Mouse (Mus musculus) ovary, postnatal 36 days (tissue): ENCODE results near the gene Cdh6.

ENCODE experiments used
- DNase-seq: peaks from one replicate; pipeline ENCODE4 v3.0.0; 2022; ENCODE audit warnings: low spot score, mixed read lengths

Gene Cdh6

DNA sequence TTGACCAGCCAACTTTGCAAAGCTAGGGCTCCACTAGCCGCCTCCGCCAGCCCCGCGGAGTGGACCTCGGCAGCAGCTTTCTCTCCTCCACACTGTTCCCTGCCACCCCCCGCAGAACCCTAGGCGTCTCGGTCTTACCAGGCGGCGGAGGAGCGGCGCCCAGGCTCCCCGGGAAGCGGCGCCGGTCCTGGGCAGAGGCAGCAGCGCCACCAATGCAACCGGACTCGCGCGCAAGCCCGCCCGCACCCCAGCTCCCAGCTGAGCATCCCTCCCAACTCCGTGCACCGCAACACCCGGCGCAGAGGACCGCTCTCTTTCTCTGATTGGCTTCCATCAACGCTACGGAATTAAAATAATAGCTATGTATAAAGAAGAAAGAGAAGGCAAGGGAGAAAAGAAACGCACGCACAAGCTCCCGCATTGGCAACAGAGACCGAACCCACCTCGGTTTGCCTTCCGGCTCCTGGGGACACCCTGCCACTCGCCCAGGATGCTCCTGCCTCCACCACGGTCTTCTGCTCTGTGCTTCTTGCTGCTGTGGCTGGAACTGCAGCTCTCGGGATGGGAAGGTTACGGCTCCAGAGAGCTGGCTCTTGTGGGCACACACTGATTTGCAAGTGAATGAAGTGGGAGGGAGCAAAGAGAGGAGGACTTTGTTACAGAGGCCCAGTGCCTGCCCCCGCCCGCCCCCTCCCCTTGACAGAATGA, at the start of gene Cdh6:
Gene Cdh6, minus strand, starts transcription at position 605 of the 708 bp plus-strand sequence.
- peak; percentile 27 for DNase-seq

DNA sequence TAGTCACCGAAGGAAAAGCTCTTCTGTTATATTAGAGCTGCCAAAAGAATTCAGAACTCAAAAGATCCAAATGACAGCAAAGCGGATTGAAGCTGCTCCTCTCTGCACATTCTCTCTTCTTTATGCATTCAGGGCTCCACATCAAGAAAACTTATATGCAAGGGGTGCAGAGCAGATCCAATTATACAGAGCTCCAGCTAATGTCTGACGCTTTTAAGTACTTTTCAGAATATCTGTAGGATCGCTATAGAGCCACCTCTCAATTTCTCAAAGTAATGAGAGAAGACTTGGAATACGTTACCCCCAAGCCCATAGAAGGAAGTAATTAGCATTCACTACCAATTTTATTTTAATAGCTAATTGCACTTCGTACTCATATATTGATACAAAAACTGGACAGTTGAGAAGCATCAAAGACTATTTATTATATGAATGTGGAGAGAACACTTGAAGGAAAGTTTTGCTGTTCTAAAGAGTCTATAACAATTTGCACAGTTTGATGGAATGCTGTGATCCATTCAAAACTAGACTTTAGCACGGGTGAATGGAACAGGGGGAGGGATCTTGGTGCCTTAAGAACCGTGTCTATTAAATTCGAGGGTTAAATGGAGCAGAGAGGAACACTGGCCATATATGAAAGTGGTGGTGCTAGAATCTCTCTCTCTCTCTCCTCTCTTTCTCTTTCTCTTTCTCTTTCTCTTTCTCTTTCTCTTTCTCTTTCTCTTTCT, 46.4 kb upstream of the Cdh6 start:
- no peak for DNase-seq

DNA sequence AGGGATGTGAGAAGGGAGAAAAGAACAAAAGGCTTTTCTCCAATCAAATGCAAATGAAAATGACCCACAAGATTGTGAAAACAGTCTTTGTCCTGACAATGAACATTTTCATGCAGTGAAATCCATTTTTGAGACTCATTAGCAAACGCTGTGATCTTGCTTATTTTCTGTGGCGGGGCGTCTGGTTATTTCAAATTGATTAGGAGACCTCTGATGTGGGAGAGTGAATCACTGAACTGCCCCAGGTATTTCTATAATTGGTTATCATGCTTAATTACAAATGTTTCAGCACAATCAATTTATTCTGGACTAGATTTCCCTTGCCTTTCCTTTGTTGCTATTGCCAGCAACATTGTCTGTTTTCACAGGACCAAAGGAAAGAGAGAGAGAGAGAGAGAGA, 44.3 kb upstream of the Cdh6 start:
- DNase-seq: no peak

DNA sequence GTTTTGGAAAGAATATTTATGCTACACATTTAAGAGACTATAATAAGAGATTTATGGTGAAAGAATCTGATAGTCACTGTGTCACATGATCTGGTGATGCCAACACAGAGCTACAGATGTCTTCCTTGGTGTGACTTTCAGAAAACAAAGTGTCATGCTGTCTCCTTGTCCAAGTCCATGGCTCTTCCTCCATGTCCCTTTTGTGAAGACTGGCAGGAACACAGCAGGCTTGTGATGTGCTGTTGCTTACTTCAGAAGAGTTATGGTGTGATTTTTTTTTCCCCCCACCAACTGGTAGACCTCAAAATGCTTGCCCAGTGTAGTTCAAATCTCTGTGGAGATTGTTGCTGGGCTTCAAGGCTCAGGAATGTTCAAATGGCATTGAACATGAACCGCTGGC, 43.7 kb upstream of the Cdh6 start:
- DNase-seq: no peak

DNA sequence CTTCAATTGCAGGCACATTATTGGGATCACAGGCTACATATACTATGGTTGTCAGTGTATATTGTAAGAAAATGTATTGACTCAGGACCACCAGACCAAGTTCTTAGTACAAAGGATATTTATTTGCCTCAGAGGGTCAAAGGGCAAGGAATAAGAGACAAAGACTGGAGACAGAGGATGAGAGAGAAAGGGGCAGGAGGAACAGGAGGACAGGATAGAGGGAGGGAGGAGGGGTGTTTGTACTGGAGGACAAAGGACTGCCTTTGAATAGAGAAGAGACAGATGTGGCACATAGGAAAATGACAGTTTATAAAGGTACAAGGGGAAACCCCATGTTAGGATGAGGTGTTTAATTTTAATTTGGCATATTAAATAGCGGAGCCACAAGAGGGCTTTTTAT, 39.5 kb upstream of the Cdh6 start:
- no peak for DNase-seq

DNA sequence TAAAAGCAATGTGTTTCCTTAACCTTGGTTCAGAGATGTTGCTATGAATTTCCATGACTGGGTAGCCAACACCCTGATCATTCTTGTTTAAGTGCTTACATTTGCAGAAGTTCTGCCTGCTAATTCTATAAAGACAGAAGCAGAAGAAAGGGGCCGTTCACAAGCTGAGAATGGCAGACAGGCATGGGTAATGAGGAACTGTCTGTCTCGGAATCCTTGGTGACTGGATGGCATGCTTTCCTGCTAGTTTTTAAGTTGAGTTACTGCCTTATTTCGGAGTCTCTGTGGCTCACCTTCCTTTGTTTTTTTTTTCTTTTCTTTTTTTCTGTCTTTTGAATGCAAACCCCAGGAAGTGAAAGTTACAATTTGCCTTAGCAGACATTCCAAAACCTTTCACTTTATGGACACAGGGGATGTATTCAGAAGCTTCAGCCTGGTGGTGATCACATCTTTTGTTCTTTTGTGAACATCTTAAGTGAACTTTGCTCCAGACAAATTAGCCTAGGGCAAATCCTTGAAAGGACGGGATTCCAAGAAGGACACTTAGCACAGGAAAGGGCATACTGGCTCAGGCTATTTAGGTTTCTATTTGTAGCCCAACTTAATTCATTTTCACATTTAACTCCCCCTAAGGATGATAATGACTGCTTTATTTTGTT, 38.7 kb upstream of the Cdh6 start:
- DNase-seq: no peak

DNA sequence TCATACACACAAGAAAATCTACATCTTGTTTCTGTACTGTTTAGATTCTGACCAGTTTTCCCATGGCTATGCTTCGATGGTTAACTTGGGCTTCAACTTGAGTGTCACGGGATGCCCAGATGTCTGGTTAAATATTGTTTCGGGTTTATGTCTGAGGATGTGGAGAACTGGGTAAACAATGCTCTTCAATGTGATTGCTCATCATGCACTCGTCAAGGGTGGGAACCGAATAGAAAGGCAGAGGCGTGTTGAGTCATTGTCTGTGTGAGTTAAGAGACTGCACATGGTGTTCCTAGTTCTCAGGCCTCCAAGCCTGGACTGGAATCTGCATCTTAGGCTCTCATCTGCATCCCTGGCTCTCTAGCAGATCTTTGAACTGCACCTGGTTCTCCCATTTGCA, 36.7 kb upstream of the Cdh6 start:
- DNase-seq: no peak

DNA sequence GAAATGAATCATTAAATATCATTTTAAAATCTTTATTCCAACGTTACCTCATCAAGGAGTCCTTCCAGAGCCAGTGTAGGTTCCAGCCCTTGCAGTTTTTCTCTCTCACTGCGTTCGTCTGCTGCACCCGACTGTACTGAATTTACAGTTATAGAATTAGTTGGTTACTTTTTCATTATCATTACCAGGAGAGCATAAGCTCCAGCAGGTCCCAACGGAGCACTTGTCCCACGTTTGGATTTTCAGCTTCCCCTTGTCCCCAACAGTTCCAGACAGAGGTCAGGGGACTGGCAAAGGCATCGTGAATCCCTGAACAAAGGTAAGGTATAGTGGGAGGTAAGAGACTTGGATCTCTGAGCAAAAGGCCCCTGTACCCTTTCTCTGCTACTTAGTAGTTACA, 35.2 kb upstream of the Cdh6 start:
- no peak for DNase-seq

DNA sequence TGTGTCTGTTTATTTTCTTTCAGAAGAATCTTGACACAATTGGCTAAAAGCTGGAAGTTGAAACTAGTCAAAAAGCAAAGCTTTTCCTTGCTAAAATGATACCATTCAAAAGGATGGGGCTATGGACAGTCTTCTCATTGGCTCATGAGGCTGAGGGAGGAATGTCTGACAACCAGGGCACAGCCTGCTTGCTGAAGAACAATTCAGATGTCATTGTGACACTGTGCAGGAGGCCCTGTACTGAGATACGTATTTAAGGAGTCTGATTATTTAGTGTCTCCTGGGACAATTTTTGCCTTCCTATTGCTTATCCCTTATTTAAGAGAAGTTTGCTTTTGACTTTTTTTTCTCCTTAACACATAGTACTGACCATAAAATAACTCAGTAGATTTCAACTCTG, 22.8 kb upstream of the Cdh6 start:
- DNase-seq: no peak

DNA sequence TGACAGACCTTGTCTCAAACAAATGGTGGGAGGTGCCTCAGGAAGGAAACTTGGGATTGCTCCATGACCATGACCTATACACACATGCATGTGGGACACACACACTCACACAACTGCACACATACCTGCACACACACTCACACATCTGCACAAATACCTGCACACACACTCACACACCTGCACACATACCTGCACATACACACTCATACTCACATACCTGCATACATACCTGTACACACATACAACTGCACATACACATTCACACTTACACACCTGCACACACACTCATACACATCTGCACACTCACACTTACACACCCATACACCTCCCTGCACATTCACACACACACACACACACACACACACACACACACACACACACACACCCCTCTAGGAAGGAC, 20.6 kb upstream of the Cdh6 start:
- DNase-seq: no peak

DNA sequence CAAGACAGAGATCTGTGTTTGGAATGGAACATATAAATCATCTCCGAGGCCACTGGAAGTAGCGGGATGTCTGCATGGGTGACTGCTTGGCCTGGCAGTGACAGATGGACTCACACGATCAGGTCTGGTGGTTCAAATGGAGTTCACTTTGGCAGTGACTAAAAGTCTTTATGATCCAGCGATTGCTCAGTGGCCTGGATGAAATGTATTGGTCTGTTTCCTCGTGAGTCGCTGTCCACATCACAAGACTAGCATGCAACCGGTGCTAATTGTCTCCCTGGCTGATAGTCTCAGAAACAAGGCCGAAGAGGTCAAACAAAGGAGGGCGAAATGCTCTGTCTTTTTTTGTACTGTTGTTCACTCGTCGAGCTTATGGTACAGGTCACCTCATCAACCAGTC, 19.6 kb upstream of the Cdh6 start:
- no peak for DNase-seq

DNA sequence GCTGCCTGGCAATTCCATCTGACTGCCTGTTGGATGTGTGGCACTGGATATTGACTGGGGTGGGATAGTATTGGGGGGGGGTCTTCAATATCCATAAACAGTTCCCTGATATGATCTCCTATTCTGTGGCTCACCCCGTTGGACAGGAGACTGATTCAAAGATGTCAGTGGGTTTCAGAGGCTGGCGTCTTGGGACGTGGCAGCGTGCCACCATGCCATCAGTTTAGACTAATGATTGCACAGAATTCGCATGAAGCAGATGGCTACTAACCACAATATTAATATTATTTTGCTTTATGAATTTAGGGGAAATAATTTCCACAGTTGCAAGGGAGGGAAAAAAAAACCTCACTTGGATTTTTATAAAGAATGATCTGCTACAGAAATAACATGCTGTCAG, 10.2 kb upstream of the Cdh6 start:
- no peak for DNase-seq

DNA sequence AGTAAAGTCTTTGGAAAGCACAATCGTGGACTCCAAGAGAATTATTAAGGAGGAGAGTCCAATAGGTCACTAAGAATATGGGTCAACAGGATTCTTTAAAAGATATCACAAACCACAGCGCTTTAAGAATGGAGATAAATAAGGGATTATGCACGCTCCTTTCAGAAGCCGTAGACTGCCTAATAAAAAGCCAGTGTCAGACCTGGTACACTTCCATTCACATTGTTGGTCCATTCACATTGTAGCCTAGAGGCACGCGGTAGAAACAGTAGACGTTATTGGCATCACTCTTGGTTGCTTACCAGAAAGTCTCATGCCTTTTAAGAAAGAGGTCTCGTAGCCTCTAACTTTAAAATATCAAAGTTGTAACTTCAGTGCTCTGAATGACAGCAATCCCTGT, 8.0 kb upstream of the Cdh6 start:
- DNase-seq: no peak

DNA sequence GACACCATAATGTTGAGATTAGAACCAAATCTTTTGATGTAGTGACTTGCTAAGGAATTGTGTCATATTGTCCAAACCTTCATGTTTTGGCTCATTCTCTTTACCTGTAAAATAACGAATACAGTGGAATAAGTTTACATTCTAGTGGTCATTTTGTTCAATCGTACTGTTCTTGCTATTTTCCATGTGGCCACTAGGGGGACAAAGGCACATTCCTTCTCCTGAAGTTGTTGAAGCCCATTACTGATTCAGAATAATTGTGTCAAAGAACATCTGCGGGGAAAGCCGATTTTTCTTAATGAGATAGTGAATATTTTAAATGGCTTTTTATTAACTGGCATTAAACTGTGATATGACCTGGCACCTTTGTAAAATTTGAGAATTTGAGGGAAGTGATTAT, 7.5 kb upstream of the Cdh6 start:
- no peak for DNase-seq

DNA sequence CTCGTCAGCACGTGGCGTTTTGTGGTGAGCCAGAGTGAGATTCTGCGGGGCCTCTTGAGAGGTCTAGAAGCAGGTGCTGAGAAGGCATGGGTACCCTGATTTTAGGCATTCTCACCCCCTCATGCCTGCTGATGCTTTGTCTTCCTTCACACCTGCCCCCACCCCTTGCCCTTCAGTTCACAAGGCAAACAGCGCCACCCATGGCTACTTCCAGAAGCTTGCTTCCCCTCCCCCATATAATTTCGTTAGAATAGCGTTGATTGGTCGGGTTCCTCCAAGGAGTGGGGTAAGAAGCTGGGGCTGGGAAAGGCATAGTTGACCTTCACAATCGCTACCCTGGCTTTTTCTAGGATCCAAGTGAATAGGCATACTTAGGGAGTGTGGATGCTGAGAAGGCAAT, 2.5 kb upstream of the Cdh6 start:
- DNase-seq: no peak

DNA sequence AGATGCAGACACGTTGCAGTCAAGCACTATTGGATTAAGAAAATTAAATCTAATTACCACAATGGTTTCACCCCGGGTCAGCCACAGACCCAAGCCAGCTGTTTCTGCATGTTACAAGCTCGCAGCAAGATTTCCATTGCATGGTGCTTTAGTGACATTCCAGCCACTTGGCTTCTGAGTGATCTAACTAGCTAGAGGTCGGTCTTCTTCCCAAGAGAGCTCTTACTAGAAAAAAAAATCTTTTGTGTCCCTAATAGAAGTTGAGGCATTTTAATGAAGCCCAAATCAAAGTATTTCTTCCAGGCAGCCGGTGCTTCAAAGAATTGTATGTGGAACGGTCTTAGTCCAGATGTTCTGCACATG, 1.1 kb upstream of the Cdh6 start:
- no peak for DNase-seq

DNA sequence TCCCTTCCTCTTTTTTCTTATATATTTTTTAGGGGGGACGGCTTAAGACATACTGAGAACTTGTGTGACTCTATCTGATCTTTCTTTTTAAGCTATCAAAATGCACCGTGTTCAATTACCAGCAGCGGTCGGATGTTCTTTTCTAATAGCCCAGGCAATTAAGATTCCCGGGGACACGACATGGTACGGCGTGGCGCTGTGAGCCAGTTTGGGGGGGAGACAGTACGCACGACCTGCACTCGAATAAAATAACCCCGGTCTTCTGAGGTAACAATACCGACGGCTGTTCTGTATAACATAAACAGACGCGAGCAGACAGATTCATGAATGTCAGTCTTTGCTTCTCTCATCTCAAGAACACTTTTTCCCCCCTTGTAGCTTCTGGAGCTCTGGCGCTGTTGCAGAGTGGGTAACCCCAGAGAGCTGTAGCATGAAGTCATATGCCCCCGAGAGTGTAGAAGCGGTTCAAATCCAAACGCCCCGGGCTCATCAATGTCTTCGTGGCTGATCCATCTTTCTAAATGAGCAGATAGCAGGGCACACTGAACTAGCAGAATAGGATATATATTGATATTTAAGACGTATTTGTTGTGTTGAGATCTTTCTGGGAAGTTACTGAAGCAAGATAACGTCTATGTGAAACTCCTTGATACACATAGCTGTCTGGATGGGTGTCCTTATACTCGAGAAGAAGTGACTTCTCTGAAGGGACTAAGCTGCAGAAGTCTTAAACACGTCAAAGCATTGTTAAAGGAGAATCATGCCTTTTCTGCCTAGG, 554 bp upstream of the Cdh6 start:
- DNase-seq: no peak

DNA sequence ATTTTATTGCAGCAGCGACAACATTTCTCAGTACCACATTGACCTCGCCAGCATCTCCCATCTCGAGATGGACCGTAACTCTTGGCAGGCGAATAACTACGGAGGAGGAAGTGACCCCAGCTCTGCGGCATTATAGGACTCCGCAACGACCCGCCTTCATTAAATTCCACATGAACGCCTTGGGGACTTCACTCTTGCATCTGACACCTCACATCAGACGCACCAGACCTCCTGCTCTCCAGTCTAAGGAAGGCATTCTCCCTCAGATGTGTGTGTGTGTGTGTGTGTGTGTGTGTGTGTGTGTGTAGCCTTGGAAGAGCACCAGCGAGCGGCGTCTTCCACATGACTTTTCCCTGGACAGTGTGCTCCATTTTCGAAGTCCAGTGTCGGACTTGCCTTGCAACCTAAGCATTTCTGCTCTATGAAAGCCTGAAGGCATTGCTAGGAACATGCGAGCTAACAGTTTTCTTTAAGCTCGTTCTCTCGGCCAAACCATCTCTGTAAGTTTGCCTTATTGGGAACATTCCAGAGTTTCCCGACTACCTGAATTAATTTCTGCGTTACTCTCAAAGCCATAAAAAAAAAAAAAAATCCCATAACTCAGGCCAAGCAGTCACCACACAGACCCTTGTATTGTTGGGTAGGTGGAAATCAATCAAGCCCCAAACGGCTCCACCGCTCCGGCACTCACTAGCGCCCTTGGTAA, 957 bp downstream of the Cdh6 start:
- no peak for DNase-seq

DNA sequence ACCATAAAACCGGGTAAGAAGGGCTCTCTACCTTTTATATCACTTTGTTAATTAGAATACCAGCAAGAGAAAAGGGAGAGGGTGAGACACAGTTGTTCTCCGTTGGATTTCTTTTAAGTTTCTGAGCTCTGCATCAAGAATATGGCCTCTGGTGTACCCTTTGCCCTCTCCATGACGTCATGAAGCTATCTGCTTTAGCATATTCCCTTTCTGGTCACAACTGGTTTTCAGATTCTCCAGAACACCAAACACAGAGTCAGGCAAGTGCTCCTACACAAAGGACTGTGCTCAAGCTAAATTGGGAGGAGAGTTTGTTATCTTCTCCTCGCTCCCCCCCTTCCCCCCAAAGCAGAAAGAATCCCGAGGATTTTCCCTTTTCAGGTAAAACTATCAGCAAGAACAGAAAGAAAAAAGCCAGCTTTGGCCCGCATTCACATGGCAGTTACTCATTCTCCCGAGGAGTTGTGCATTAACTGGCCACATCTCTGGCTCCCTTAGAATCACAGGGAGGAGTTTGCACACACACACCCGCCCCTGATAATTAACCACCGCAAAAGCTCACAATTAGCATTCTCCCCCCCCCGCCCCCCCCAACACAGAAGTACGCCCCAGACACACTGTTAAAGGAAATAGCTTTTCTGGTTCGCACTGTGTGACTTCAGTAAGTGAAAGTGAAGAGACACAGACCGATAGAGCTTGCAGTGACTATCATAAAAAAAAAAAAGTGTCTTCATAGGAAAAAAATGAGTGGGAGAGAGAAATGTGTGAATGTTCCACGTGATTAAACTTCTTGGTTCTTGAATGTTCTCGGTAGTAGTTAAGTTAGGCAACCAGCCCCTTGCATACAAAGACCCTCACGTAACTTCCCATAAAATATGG, 1.8 kb downstream of the Cdh6 start:
- DNase-seq: no peak

DNA sequence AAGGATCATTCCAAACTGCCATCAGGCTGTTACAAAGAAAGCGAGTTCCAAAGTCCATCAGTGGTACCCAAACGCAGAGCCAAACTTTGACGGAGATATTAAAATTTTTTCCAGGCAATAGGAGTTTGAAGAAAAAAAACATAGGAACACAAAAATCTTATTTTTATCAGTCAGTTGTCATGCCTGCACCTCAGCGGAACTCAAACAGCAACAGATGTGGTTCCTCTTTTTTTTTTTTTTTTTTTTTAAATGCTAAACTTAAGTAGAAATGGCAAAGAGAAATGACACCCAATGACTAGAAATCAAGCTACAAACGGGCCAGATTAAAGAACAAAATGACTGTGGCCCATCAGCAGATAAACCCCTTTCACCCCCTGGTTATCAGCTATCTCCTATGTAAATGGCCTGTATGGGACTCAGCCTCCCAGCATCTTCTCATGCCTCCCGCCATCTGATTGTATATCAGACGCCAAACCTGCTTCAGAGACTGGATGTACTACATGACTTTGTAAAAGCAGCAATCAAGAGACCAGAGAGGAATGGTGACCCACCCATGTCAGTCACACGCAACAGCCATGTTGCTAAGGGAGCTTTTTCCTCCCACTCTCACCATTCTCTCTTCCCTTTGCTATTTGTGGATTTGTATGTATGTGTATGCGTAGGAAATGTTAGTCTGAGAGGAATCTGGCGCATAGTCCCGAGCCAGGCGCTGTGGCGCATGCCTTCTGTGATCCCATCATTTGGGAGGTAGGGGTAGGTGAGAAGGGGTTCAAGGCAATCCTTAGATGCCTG, 8.2 kb downstream of the Cdh6 start:
- no peak for DNase-seq
